Mouse (Mus musculus) large intestine, adult 2 months (tissue): ENCODE measurements around the gene Cd79a. TPM values are rescaled to one million over a fixed set of nuclear protein-coding genes. Genes with fewer than 3 reads are reported as not detected.
A peak's percentile ranks its signal among the peaks of the same experiment; 100 is the strongest.

Experiments used
- DNase-seq: peaks from one replicate; pipeline ENCODE4 v3.0.0-alpha.2; 2012; ENCODE audit warnings: low read depth, low spot score
- WGBS: fragments of 180-500 bp; shearing (Covaris S2); methylation state at CpG from one replicate; pipeline ENCODE4 v1.1.7; 2018; 5-methylcytosine and 5-hydroxymethylcytosine counted together
- polyA plus RNA-seq: library from polyadenylated mRNA; depleted of rRNA; stranded (reverse); fragments of >200 nt; gene quantifications from 2 replicates; pipeline ENCODE4 v1.2.3, GENCODE M21; 2012; rRNA removed

Cd79a gene
- 60.4 and 84.9 TPM in 2 replicates for polyA plus RNA-seq

DNA sequence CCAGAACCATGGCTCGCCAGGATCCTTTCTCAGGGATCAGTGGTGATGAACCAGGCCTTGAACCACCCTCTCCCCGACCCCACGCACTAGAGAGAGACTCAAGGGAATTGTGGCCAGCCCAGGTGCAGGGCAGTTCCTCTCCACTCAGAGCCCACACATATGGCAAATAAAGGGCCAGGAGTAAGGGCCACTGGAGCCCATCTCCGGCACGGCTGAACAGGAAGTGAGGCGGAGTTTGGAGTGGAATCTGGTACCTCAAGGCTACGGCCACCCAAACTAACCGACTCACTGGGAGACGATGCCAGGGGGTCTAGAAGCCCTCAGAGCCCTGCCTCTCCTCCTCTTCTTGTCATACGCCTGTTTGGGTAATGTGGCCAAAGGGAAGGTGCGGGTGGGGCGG is at the start of gene Cd79a:
Gene Cd79a, plus strand, starts transcription at position 158 of the 400 bp plus-strand sequence.
- 64% methylated on average over 12 of the region's 12 CpGs for WGBS
- no peak for DNase-seq

DNA sequence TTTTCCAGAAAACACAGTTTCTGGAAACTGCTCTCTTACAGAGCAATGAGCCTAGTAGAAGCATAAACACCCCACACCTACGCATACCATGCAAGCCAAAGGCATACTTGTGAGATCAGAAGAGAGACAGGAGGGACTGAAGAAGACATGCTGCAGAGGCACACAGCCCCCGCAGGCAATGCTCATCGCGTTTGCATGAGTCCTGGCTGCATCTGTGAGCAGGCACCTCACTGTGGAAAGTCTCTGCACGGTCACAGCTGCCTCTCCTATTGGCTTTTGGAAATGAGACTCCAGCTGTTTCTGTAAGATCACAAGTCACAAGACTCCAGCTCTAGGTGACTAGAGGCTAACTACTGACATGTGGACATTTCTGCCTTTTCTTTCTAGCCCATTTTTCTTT is 47.0 kb upstream of the Cd79a start:
- 18% methylated on average over 5 of the region's 5 CpGs for WGBS
- no peak for DNase-seq

DNA sequence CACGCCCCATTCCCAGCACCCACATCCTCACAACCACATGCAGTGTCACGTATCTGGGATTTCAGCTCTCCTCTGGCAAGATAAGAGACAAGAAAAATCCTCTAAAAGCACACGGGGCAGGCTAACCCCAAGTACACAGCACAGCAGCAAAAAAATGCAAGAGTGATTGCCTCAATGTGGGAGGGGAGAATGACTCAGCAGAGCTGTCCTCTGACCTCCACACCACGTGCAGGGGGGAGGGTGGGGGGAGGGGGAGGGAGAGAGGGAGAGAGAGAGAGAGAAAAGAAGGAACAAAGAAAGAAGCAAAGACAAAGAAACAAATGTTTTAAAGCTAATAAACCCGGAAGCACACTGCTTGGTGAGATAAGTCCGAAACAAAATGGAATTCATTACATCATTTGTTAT is 46.3 kb upstream of the Cd79a start:
- no peak for DNase-seq
- WGBS = 14% methylated on average over 6 of the region's 6 CpGs

DNA sequence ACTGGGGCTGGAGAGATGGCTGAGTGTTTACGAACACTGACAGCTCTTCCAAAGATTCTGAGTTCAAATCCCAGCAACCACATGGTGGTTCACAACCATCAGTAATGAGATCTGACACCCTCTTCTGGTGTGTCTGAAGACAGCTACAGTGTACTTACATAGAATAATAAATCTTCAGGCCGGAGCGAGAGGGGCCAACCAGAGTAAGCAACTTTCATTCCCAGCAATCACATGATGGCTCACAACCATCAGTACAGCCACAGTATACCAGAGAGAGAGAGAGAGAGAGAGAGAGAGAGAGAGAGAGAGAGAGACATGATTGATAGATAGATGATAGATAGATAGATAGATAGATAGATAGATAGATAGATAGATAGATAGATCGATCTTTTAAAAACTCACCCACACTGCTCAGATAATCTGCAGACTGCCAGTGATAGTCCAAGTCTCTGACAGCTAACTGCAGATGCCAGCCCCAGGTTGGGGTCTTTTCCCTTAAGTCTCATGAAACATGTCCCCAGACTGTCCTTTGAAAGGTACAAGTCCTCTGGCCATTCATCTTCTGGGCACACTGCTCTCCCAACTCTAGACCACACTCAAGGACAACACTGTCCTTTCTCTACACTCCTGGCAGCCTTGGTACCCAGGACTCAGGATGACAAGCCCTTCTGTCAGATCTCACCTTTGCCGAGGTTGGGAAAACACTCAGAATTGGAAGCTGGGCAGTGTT is 45.4 kb upstream of the Cd79a start:
- no peak for DNase-seq
- 81% methylated on average over 5 of the region's 5 CpGs for WGBS

DNA sequence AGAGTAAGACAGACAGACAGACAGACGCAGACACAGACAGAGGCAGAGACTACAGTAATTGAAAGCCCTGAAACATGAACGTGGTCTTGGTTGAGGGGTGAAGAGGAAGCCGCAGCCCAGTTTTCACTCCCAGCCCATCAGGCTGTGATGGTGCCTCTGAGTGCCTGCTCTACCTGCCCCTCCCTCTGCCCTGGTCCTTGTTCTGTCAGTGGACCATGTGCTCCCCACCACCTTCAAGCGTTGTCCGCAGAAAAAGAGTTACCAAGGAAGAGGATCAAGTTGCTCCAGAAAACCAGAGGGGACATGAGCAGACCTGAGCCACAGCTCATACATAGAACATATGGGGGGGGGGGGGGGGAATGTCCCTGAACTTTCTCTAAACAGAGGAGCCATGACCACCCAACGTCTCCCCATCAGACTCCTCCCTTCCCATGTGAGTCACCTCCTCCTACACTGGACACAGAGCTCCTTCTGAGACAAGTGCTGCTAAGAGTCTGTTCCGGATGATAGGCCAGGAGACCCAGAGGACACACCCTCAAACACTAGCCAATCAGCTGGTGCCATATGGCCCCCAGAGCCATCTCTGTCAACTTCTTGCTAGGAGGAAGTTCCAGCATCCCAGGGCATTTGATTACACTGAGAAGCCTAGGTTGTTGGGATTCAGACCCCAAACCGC is 44.5 kb upstream of the Cd79a start:
- WGBS = 76% methylated on average over 8 of the region's 8 CpGs
- DNase-seq = no peak

DNA sequence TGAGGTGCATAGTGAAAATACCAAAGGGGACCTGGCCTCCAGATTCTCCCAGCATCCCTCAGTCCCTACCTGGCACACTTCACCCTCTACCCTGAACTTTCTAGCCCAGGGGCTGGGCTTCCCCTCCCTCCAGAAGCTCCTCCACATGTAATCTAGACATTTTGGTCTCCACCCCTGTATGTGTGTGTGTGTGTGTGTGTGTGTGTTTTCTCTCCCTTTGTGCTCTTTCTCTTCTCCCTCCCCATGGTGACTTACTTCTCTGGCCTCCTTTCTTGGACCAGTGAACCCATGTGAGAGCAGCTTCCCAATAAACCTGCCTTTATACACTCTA is 44.0 kb upstream of the Cd79a start:
- DNase-seq = no peak

DNA sequence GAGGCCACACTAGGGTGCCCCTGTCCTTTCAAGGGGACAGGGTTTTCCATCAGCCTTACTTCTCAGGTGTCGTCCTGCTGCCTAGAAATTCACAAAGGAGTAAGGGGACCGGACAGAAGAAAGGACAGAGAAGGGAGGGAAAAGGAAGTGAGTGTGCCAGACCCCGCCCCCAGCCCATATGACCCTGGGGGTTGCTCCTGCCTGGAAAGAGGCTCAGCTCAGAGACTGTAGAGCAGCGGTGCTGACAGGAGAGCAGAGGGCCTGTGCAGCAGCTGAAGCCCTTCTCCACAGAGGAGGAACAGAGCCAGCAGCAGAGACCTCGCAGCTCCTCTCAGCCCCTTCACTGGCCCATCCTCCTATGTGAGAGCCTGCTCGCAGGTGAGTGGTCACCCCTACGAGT is 43.5 kb upstream of the Cd79a start:
- WGBS = 61% methylated on average over 7 of the region's 7 CpGs
- DNase-seq = no peak

DNA sequence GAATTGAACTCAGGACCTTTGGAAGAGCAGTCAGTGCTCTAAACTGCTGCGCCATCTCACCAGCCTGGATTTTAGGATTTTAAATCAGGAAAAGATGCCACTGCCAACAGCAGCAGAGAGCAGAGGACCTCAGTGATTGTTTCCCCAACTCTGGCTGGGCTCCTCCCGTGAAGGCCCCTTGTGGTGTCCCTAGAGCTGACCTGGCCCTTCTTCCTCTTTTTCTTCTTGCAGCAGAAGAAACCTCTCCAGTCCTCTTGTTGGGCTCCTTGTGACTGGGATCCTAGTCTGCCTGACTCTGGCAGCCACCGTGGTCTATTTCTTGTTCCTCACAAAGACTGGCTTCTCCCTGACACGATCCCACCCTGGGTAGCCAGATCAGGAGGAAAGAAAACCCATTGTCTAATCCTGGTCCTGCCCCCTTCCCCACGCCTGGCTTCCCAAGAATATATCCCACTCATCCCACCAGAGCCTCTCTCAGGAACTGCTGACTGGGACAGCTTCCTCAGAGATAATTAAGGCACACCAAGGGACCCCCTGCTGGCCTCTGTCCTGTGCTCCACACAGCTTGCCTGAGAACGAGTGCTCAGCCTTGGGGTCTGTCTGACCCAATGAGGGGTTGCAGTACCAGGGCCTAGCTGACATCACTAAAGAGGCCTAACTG is 40.6 kb upstream of the Cd79a start:
- no peak for DNase-seq
- 62% methylated on average over 6 of the region's 6 CpGs for WGBS

DNA sequence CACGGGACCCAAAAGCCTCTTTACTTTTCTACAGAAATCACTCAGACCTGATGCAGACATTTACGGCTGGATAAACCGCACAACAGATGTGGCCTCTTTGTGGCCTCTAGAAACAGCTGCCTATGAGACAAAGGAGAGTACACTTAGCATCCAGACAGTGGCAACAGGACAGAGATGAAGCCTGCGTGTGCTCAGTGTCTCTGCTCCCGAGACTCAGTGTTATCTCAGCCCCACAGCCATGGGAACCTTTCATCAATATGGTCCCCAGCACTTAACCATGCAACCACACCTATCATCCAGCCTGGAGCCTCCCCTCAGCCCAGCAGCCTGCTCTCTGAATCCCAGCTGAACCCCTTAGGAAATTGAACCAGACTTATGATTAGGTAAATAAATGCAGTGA is 37.9 kb upstream of the Cd79a start:
- WGBS = 67% methylated on average over 5 of the region's 5 CpGs
- DNase-seq = no peak

DNA sequence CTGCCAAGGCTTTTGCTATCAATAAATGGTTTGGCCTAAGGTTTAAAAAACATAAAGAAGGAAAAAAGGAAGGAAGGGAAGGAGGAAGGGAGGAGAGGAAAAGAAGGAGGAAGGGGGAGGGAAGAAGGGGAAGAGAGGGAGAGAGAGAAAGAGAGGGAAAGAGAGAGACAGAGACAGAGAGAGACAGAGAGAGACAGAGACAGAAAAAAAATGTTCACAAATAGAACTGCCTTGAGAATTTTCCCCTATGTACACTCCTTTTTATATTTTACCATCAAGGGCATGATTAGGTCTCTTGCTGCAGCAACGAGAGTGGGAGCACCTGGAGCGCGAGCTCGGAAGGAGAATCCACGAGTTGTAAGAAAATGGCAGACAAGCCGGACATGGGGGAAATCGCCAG is 35.3 kb upstream of the Cd79a start, which contains the start of gene Gm9844:
Gene Gm9844, plus strand, starts transcription at position 301 of the 400 bp plus-strand sequence.
- WGBS = 78% methylated on average over 7 of the region's 7 CpGs

DNA sequence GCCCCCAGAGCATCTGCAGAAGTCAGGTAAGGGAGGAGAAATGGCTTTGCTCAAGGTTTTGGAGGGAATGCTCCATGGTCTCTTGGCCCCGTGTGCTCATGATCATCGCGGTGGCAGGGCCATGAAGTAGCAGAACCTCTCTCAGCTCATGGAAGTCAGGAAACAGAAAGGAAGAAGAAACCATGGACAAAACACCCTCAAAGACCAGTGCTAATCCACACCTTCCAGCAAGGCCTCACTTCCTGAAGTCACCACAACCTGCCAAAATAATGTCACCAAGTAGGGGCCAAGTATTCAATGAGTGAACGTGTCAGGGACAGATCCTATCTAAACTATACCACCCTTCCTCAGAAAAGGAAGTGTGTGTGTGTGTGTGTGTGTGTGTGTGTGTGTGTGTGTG is 34.3 kb upstream of the Cd79a start:
- no peak for DNase-seq
- WGBS = 70% methylated on average over 4 of the region's 4 CpGs

More for the DNA sequence above, 35.3 kb upstream of the Cd79a start, which contains the start of gene Gm9844:
- no peak for DNase-seq

DNA sequence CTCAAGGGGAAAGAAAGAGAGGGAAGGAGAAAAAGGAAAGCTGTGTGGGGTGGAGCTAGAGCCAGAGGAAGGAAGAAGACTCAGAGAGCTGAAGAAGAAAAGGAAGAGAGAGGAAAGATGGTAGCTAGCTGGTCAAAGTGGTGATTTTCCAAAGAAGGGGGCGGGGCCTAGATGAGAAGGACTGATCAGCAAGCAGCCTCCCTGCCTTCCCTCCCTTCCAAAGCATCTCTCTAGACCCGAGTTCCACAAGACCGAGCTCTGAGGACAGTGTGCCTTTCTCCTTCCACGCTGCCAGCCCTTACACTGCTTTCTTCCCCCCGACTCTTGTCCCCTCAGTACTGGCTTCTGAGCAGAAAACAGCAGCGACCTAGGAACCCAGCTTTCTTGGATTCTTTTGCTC is 33.0 kb upstream of the Cd79a start:
- 30% methylated on average over 6 of the region's 6 CpGs for WGBS
- DNase-seq = no peak

DNA sequence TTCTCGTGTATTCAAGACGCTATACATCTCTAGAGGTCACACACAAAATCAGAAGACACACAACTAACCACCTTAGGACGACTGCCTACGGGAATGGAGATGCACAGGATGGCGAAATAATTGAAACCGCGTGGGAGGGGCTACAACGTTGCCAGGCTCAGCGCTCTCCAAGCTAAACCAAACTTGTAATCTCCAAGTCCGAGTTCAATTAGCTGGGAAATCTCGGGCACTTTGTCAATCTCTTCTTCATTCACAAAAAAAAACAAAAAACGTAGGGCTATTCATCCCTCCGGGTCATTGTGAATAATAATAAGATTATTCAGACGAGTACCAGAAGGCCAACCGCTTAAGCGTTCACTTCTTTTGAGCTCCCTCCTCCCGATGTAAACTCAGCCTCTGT is 28.1 kb upstream of the Cd79a start:
- WGBS = 65% methylated on average over 17 of the region's 17 CpGs
- DNase-seq = no peak

DNA sequence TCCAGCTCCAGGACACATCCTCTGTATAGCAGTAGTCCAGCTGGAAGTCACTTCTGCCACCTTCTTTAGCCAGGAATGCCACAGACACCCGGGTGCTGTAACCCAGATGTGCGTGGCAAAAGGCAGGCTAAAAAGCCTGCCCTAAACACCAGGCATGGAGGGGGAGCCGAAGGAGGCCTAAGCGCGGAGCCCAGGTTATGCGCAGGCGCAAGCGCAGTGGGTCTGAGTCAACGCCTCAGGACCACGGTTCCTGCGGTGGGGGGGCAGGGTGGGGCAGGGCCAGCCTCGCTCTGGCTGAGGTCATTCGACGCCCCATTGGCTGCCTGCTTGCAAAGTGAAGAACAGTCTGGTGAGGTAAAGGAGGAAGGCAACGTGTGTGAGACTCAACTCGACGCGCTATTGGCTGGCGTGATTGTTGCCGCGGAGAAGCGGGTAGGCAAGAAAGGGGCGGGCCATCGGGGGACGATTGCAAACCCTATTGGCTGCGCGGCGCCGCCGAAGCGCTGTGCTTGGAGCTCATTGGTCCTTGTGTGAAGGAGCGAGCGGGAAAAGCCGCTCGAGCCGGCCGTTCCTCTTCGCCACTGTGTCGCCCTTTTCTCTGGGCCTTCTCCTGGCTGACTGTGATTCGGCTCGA is 27.5 kb upstream of the Cd79a start, which contains the start of the genes Lypd4 and Dmrtc2:
Gene Lypd4, minus strand, starts transcription at position 410 of the 634 bp plus-strand sequence.
Gene Dmrtc2, plus strand, starts transcription at position 526 of the 634 bp plus-strand sequence.
- no peak for DNase-seq
- WGBS = 62% methylated on average over 41 of the region's 41 CpGs

DNA sequence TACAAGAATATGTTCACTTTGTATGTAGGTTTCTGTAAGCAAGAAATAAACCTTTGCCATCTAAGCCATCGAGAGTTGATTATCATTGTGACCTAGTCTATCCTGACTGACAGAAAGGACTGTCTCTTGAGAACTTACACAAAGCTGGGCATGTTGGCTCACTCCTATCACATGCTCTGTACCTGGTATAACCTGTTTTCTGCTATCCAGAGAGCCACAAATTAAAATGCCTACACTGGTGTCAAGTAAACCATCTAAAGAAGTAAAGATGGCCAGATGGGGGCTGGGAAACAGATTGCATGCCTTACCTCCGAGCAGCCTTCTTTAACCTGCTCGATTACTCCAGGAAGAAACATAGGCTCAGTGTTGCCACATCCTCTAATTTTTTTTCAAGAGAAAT is 19.6 kb upstream of the Cd79a start:
- 66% methylated on average over 3 of the region's 3 CpGs for WGBS
- DNase-seq = no peak

DNA sequence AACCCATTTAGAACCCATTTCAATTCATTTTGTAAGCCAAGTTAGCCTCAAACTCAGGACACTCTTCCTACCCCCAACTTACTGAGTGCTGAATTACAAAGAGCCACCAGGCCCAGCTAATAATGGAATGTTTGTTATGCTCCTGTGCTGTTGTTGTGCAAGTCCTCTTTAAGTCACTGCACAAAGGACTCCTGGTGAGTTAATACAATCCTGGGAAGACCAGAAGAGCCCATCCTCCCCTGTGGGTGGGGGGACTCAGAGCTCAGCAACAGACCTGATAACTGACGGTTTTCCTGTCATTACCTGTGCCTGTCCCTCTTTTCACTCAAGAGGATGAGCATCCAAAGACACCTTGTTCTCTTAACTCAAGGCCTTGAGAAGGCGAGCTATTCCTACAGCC is 17.6 kb upstream of the Cd79a start:
- no peak for DNase-seq
- 65% methylated on average over 2 of the region's 2 CpGs for WGBS

DNA sequence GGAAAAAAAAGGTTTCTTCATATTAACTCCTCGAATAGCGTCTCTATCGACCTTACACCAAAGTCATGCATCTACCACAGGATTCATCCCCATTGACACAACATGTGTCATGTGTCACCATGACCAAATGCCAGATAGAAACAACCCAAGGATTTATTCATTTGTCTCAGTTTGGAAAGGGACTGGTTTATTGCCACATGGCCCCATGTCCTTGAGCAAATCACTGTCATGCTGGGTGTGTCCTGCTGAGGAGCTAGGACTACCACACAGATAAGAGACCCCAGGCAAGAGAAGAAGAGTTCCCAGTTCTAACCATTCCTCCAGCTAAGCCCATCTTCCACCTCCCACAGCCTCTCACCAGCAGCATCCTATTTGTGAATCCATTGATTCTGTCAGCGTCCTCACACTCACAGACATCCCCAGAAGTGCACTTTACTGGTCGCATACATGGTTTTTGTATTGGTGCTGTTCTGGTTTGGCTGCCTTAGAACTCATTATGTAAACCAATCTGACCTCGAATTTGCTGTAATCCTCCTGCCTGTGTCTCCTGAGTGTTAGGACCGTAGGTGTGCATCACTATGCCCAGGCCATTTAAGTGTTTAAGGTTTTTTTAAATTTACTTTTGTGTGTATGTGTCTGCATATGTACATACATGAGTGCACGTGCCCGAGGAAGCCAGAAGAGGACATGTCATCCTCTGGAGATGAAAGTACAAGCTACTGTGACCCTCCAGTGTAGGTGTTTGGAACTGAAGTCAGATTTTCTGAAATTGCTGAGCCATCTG is 14.6 kb upstream of the Cd79a start:
- DNase-seq = no peak
- WGBS = 89% methylated on average over 9 of the region's 9 CpGs

DNA sequence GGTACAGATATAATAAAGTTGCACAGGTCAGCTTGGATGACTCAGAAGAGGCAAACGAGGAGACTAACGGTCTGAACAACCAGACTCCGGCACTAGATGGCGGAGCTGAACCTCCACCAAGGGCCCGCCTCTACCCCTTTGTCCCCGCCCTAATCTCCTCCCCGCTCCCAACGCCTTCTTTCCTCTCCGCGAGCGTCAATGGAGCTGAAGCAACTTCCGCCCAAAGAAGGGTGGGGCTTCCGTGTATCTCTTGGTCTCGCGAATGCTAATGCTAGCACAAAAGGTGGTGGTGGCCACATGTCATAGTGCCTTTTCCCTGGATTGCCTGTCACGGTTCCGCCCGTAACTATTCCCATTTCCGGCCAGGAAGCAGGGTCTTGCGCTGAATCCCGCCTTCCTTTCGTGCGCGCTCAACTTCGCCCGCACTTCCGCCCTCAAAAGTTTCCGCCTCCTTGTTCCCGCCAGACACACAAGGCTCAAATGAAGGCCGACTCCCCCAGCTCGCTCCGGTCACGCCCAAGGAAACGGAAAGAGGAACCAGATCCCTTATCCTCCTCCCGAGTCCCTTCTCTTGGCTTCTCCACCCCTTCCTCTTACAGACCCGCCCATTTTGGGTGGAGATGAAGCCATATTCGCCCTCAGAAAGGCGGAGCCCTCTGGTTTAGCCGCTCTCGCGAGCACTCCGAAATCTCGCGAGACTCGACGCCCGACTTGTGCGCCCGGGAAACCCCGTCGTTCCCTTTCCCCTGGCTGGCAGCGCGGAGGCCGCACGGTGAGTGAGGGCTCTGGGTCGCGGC is 13.1 kb upstream of the Cd79a start, which contains the start of gene Rps19:
Gene Rps19, plus strand, starts transcription at position 476 of the 797 bp plus-strand sequence.
- under 1% methylated on average over 57 of the region's 57 CpGs for WGBS
- DNase-seq = peak; percentile 99
